Mouse (Mus musculus): ENCODE data around the gene Plk3. TPM values are rescaled to one million over a fixed set of nuclear protein-coding genes. Genes with fewer than 3 reads are reported as not detected.

Gene Plk3
- polyA plus RNA-seq, 1 experiment: 15.2 TPM

GRCm38 (mm10) chr4:117125348-117125909 is 8.3 kb downstream of the Plk3 start, which contains the start of gene Btbd19:
Gene Btbd19 (minus strand): TSS chr4:117125725.
- H3K4me3 ChIP-seq (ENCODE audit: insufficient read depth, poor library complexity, severe bottlenecking): peak within 1 kb of the TSS; percentile 25
- H3K36me3 ChIP-seq (ENCODE audit: control insufficient read depth, insufficient read depth): peaks cover 34% of the 10 kb centered on the region
- no peak for TF ChIP-seq USF1 (IDR thresholded peaks at IDR 0.05; ENCODE audit: low read depth)
- TF ChIP-seq MYOD1 (IDR thresholded peaks at IDR 0.05; ENCODE audit: control insufficient read depth, insufficient read length, low read depth): peak; percentile 3
- no peaks in the 10 kb centered on the region for H3K27me3 ChIP-seq (ENCODE audit: control insufficient read depth, insufficient read depth, insufficient read length)
- H3K79me3 ChIP-seq (ENCODE audit: low read depth): peaks cover 2% of the 10 kb centered on the region
- H3K79me2 ChIP-seq (ENCODE audit: control insufficient read depth, insufficient read depth): peaks cover 19% of the 10 kb centered on the region
- peak within 1 kb of the TSS; percentile 68 for H3ac ChIP-seq (ENCODE audit: control insufficient read depth, insufficient read length, low read depth)

GRCm38 (mm10) chr4:117124518-117125347 is 9.0 kb downstream of the Plk3 start:
- H3ac ChIP-seq (ENCODE audit: control insufficient read depth, insufficient read length, low read depth): peak overlapping the region; percentile 68
- TF ChIP-seq USF1 (IDR thresholded peaks at IDR 0.05; ENCODE audit: low read depth): no peak
- TF ChIP-seq MYOG (IDR thresholded peaks at IDR 0.05; ENCODE audit: control insufficient read depth, extremely low read depth, insufficient read length): no peak
- TF ChIP-seq MYOD1 (IDR thresholded peaks at IDR 0.05; ENCODE audit: control insufficient read depth, insufficient read length, low read depth): no peak
- no peak for TF ChIP-seq CTCF (IDR thresholded peaks at IDR 0.05; ENCODE audit: control insufficient read depth, insufficient read depth, insufficient read length)
- TF ChIP-seq CEBPB (IDR thresholded peaks at IDR 0.05; ENCODE audit: low read depth): peak; percentile 37
- TF ChIP-seq FOSL1 (IDR thresholded peaks at IDR 0.05; ENCODE audit: insufficient read depth, low read length, poor library complexity, severe bottlenecking): no peak
- no peak for TF ChIP-seq MAX (IDR thresholded peaks at IDR 0.05)
- no peaks in the 10 kb centered on the region for H3K27me3 ChIP-seq (ENCODE audit: control insufficient read depth, insufficient read depth, insufficient read length)
- peaks cover 21% of the 10 kb centered on the region for H3K79me2 ChIP-seq (ENCODE audit: control insufficient read depth, insufficient read depth)
- H3K36me3 ChIP-seq (ENCODE audit: control insufficient read depth, insufficient read depth): peaks cover 27% of the 10 kb centered on the region
- H3K4me3 ChIP-seq (ENCODE audit: insufficient read depth, poor library complexity, severe bottlenecking): peak overlapping the region; percentile 25
- H3K79me3 ChIP-seq (ENCODE audit: low read depth): peaks cover 2% of the 10 kb centered on the region

GRCm38 (mm10) chr4:117124218-117124517 is 9.6 kb downstream of the Plk3 start:
- peaks cover 27% of the 10 kb centered on the region for H3K79me2 ChIP-seq (ENCODE audit: control insufficient read depth, insufficient read depth)
- H3K27me3 ChIP-seq (ENCODE audit: control insufficient read depth, insufficient read depth, insufficient read length): no peaks in the 10 kb centered on the region
- H3K36me3 ChIP-seq (ENCODE audit: control insufficient read depth, insufficient read depth): peaks cover 27% of the 10 kb centered on the region
- H3K79me3 ChIP-seq (ENCODE audit: low read depth): peaks cover 6% of the 10 kb centered on the region
- no peak overlapping the region for H3K4me3 ChIP-seq (ENCODE audit: insufficient read depth, poor library complexity, severe bottlenecking)
- no peak overlapping the region for H3ac ChIP-seq (ENCODE audit: control insufficient read depth, insufficient read length, low read depth)
- TF ChIP-seq MYOG (IDR thresholded peaks at IDR 0.05; ENCODE audit: control insufficient read depth, extremely low read depth, insufficient read length): no peak

- peaks cover 8% of the 10 kb centered on the region for H3K79me3 ChIP-seq (ENCODE audit: low read depth)
- H3K36me3 ChIP-seq (ENCODE audit: control insufficient read depth, insufficient read depth): peaks cover 27% of the 10 kb centered on the region
- TF ChIP-seq MAX (IDR thresholded peaks at IDR 0.05) (no peak), FOSL1 (IDR thresholded peaks at IDR 0.05; ENCODE audit: insufficient read depth, low read length, poor library complexity, severe bottlenecking) (no peak), USF1 (IDR thresholded peaks at IDR 0.05; ENCODE audit: low read depth) (no peak), CEBPB (IDR thresholded peaks at IDR 0.05; ENCODE audit: low read depth) (no peak), CTCF (IDR thresholded peaks at IDR 0.05; ENCODE audit: control insufficient read depth, insufficient read depth, insufficient read length) (no peak), MYOD1 (IDR thresholded peaks at IDR 0.05; ENCODE audit: control insufficient read depth, insufficient read length, low read depth) (no peak), MYOG (IDR thresholded peaks at IDR 0.05; ENCODE audit: control insufficient read depth, extremely low read depth, insufficient read length) (no peak)
- no peaks in the 10 kb centered on the region for H3K27me3 ChIP-seq (ENCODE audit: control insufficient read depth, insufficient read depth, insufficient read length)
- H3K79me2 ChIP-seq (ENCODE audit: control insufficient read depth, insufficient read depth): peaks cover 30% of the 10 kb centered on the region
- no peak overlapping the region for H3K4me3 ChIP-seq (ENCODE audit: insufficient read depth, poor library complexity, severe bottlenecking)
- H3ac ChIP-seq (ENCODE audit: control insufficient read depth, insufficient read length, low read depth): no peak overlapping the region
These were observed 10.1 kb downstream of the Plk3 start for GRCm38 (mm10) chr4:117123546-117124217.

- TF ChIP-seq USF1 (IDR thresholded peaks at IDR 0.05; ENCODE audit: low read depth): no peak
- TF ChIP-seq CTCF (IDR thresholded peaks at IDR 0.05; ENCODE audit: control insufficient read depth, insufficient read depth, insufficient read length): no peak
- no peak for TF ChIP-seq MYOG (IDR thresholded peaks at IDR 0.05; ENCODE audit: control insufficient read depth, extremely low read depth, insufficient read length)
- no peak for TF ChIP-seq MAX (IDR thresholded peaks at IDR 0.05)
- TF ChIP-seq CEBPB (IDR thresholded peaks at IDR 0.05; ENCODE audit: low read depth): no peak
- no peak for TF ChIP-seq FOSL1 (IDR thresholded peaks at IDR 0.05; ENCODE audit: insufficient read depth, low read length, poor library complexity, severe bottlenecking)
- no peak for TF ChIP-seq MYOD1 (IDR thresholded peaks at IDR 0.05; ENCODE audit: control insufficient read depth, insufficient read length, low read depth)
- no peaks in the 10 kb centered on the region for H3K27me3 ChIP-seq (ENCODE audit: control insufficient read depth, insufficient read depth, insufficient read length)
- H3K79me3 ChIP-seq (ENCODE audit: low read depth): peaks cover 8% of the 10 kb centered on the region
- no peak overlapping the region for H3ac ChIP-seq (ENCODE audit: control insufficient read depth, insufficient read length, low read depth)
- H3K79me2 ChIP-seq (ENCODE audit: control insufficient read depth, insufficient read depth): peaks cover 30% of the 10 kb centered on the region
- peaks cover 20% of the 10 kb centered on the region for H3K36me3 ChIP-seq (ENCODE audit: control insufficient read depth, insufficient read depth)
- H3K4me3 ChIP-seq (ENCODE audit: insufficient read depth, poor library complexity, severe bottlenecking): no peak overlapping the region
These were observed 11.6 kb downstream of the Plk3 start for GRCm38 (mm10) chr4:117122209-117122608.

Measured in C2C12 (cell line).